ENCODE assay signal across 9 mouse cellular contexts in the genomic region with DNA sequence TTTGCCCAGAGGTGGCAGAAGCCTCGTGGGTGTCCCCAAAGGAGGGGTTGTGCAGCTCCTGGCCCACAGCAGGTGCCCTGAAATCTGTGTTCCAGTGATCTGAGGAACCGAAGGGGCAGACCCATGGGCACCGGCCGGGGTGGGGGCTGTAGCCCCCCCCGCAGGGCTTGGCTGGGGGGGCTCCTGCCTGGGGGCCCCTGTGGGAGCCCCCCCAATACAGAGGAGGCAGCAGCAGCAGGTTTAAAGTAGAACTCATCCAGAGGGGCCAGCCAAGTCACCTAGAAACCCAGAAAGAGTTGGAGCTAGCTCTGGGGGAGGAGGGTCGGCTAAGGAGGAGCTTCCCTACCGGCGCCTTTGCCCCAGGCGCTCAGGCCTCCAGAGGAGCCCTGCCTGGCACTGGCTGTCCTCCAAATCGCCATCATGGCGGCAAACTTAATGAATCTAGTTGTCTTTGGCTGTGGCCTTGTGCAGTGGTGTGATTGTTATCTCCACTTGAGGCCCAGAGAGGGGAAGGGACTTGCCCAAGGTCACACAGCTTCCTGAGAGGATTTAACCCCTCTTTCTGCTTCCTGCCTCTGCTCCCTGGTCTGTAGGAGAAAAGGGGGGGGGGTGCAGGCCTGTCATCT. TPM values are rescaled to one million over a fixed set of nuclear protein-coding genes. Genes with fewer than 3 reads are reported as not detected.
DNase-seq lines count a peak whose midpoint lies in the region; ATAC-seq and TF ChIP-seq lines count a peak whose summit lies in the region.
"Had no signal": no experiment of that assay in that cellular context is flagged by ENCODE, and none has a peak within 500 bp of the region (broad histone marks: within the 10 kb centered on the region; RNA-seq: fewer than 3 reads in every experiment).

No protein-coding gene starts in this region.

- H3K4me1 ChIP-seq in hindbrain, embryonic 10.5 days (replicated peaks), result peaks cover 65% of the 10 kb centered on the region
- peaks cover 5% of the 10 kb centered on the region for H3K4me1 ChIP-seq in hindbrain, embryonic 11.5 days (replicated peaks; ENCODE audit: control insufficient read depth, insufficient read depth, low read length)
- peaks cover 81% of the 10 kb centered on the region for H3K4me1 ChIP-seq in G1E (ENCODE audit: insufficient read depth, low read depth, low read length)
- peaks cover 34% of the 10 kb centered on the region for H3K4me1 ChIP-seq in forebrain, embryonic 12.5 days
- peaks cover 42% of the 10 kb centered on the region for H3K4me1 ChIP-seq in liver, embryonic 16.5 days (ENCODE audit: control insufficient read depth, low read depth, low read length)
- H3K4me1 ChIP-seq in thymus, adult 2 months (replicated peaks; ENCODE audit: control insufficient read depth, insufficient read depth, low read length), result peaks cover 30% of the 10 kb centered on the region

- TF ChIP-seq POLR2A in thymus, adult 2 months (IDR thresholded peaks at IDR 0.05; ENCODE audit: control insufficient read depth, extremely low read depth, insufficient read depth, low read length, poor library complexity), result no peak

- peaks cover 9% of the 10 kb centered on the region for H3K36me3 ChIP-seq in hindbrain, embryonic 10.5 days
- H3K36me3 ChIP-seq in hindbrain, embryonic 11.5 days (ENCODE audit: control insufficient read depth, insufficient read depth, low read length), result no peaks in the 10 kb centered on the region
- H3K36me3 ChIP-seq in G1E (replicated peaks), result peaks cover 18% of the 10 kb centered on the region
- no peaks in the 10 kb centered on the region for H3K36me3 ChIP-seq in forebrain, embryonic 12.5 days (replicated peaks)
- no peaks in the 10 kb centered on the region for H3K36me3 ChIP-seq in liver, embryonic 16.5 days (ENCODE audit: control insufficient read depth, insufficient read depth)
- H3K36me3 ChIP-seq in thymus, adult 2 months (ENCODE audit: control insufficient read depth, insufficient read depth, low read length), result no peaks in the 10 kb centered on the region

- 18% methylated on average over 11 of the region's 11 CpGs for WGBS in hindbrain, embryonic 10.5 days
- 22% methylated on average over 9 of the region's 11 CpGs for WGBS in hindbrain, embryonic 11.5 days
- 13% methylated on average over 11 of the region's 11 CpGs for WGBS in forebrain, embryonic 12.5 days
- 27% methylated on average over 11 of the region's 11 CpGs for WGBS in liver, embryonic 16.5 days (ENCODE audit: insufficient replicate concordance)
- 51% methylated on average over 11 of the region's 11 CpGs for WGBS in thymus, adult 2 months

- intact Hi-C loops in gastrocnemius, postnatal 14 days (cut with DNase I; ENCODE audit: low total_unique reads), result no loop called here

- no peak for DNase-seq in hindbrain, embryonic 10.5 days (ENCODE audit: low spot score)
- no peak for DNase-seq in hindbrain, embryonic 11.5 days (ENCODE audit: low spot score)
- DNase-seq in G1E (ENCODE audit: low spot score), result peak; percentile 28
- no peak for DNase-seq in gastrocnemius, postnatal 14 days
- no peak for DNase-seq in spleen, adult 12 weeks (ENCODE audit: low spot score)
- DNase-seq in thymus, adult 2 months, result no peak

- peaks cover 57% of the 10 kb centered on the region for H3K27me3 ChIP-seq in hindbrain, embryonic 10.5 days (ENCODE audit: insufficient read depth, poor library complexity, severe bottlenecking)
- H3K27me3 ChIP-seq in hindbrain, embryonic 11.5 days (ENCODE audit: control insufficient read depth, insufficient read depth, low read length), result peaks cover 8% of the 10 kb centered on the region
- H3K27me3 ChIP-seq in G1E (ENCODE audit: insufficient read depth, low read length), result no peaks in the 10 kb centered on the region
- peaks cover 46% of the 10 kb centered on the region for H3K27me3 ChIP-seq in forebrain, embryonic 12.5 days
- peaks cover 5% of the 10 kb centered on the region for H3K27me3 ChIP-seq in liver, embryonic 16.5 days (ENCODE audit: control insufficient read depth, insufficient read depth, low read depth, low read length)
- H3K27me3 ChIP-seq in thymus, adult 2 months (ENCODE audit: control insufficient read depth, insufficient read depth, low read length), result no peaks in the 10 kb centered on the region

- H3K9me3 ChIP-seq in hindbrain, embryonic 10.5 days, result no peaks in the 10 kb centered on the region
- no peaks in the 10 kb centered on the region for H3K9me3 ChIP-seq in hindbrain, embryonic 11.5 days (ENCODE audit: control insufficient read depth, low read length)
- H3K9me3 ChIP-seq in G1E (replicated peaks), result no peaks in the 10 kb centered on the region
- H3K9me3 ChIP-seq in forebrain, embryonic 12.5 days, result no peaks in the 10 kb centered on the region
- no peaks in the 10 kb centered on the region for H3K9me3 ChIP-seq in liver, embryonic 16.5 days (replicated peaks; ENCODE audit: control insufficient read depth, low read length)

- H3K9ac ChIP-seq in hindbrain, embryonic 11.5 days (ENCODE audit: low read depth, low read length), result no peak overlapping the region
- H3K9ac ChIP-seq in forebrain, embryonic 12.5 days, result peak overlapping the region; percentile 44
- H3K9ac ChIP-seq in liver, embryonic 16.5 days (ENCODE audit: low read depth, low read length), result peak overlapping the region; percentile 42

- peak overlapping the region; percentile 86 for H3K27ac ChIP-seq in hindbrain, embryonic 10.5 days
- H3K27ac ChIP-seq in hindbrain, embryonic 11.5 days (ENCODE audit: low read depth, low read length), result no peak overlapping the region
- peak overlapping the region; percentile 56; the same call in 1 of the 2 replicates for H3K27ac ChIP-seq in forebrain, embryonic 12.5 days
- H3K27ac ChIP-seq in liver, embryonic 16.5 days (ENCODE audit: low read length), result no peak overlapping the region
- H3K27ac ChIP-seq in thymus, adult 2 months (ENCODE audit: control insufficient read depth, insufficient read depth, low read length), result no peak overlapping the region
- H3K27ac ChIP-seq: macrophage had no signal

- H3K4me3 ChIP-seq in hindbrain, embryonic 10.5 days, result peak overlapping the region; percentile 65
- H3K4me3 ChIP-seq in hindbrain, embryonic 11.5 days (ENCODE audit: low read depth, low read length), result no peak overlapping the region
- peak overlapping the region; percentile 80; the same call in 1 of the 2 replicates for H3K4me3 ChIP-seq in G1E (ENCODE audit: low read depth, low read length)
- no peak overlapping the region for H3K4me3 ChIP-seq in forebrain, embryonic 12.5 days (replicated peaks)
- H3K4me3 ChIP-seq in liver, embryonic 16.5 days (ENCODE audit: low read depth, low read length), result peak overlapping the region; percentile 70
- no peak overlapping the region for H3K4me3 ChIP-seq in thymus, adult 2 months (ENCODE audit: control insufficient read depth, insufficient read depth, low read length)

- no peak overlapping the region for H3K4me2 ChIP-seq in hindbrain, embryonic 11.5 days (replicated peaks; ENCODE audit: low read depth, low read length)
- peak overlapping the region; percentile 57 for H3K4me2 ChIP-seq in forebrain, embryonic 12.5 days
- peak overlapping the region; percentile 93 for H3K4me2 ChIP-seq in liver, embryonic 16.5 days (ENCODE audit: low read depth, low read length)

- ATAC-seq in hindbrain, embryonic 11.5 days (ENCODE audit: low FRiP score), result no peak
- no peak for ATAC-seq in G1E (ENCODE audit: extremely low read depth, insufficient number of reproducible peaks, low FRiP score, poor library complexity, severe bottlenecking)
- ATAC-seq in forebrain, embryonic 12.5 days (ENCODE audit: low FRiP score), result no peak
- ATAC-seq in liver, embryonic 16.5 days (ENCODE audit: low read depth), result no peak

- TF ChIP-seq CTCF in G1E (IDR thresholded peaks at IDR 0.05; ENCODE audit: low read depth, low read length), result no peak
- no peak for TF ChIP-seq CTCF in thymus, adult 2 months (IDR thresholded peaks at IDR 0.05; ENCODE audit: borderline replicate concordance, control insufficient read depth, extremely low read depth, insufficient read depth, low read length, poor library complexity)

RNA-seq across cellular contexts. Expression of gene Ppp1r14b, which starts 4.2 kb away (rescaled TPM):
- 157 and 186 TPM in 2 replicates for polyA plus RNA-seq in hindbrain, embryonic 10.5 days (2016; fragmentation: Nextera tagmentation; extraction: Ambion mirVana)
- 180 and 249 TPM in 2 replicates for polyA plus RNA-seq in hindbrain, embryonic 11.5 days (2014; fragmentation: Nextera tagmentation; extraction: Ambion mirVana)
- total RNA-seq in G1E (2014; fragmentation: Nextera tagmentation) (74.0 and 111 TPM in 2 replicates), G1E (2017) (141 and 168 TPM in 2 replicates)
- 281 and 350 TPM in 2 replicates for polyA plus RNA-seq in G1E (2012)
- 237 and 333 TPM in 2 replicates for polyA plus RNA-seq in forebrain, embryonic 12.5 days (2016; fragmentation: Nextera tagmentation; extraction: Ambion mirVana)
- polyA plus RNA-seq in liver, embryonic 16.5 days (2015; fragmentation: Nextera tagmentation; extraction: Ambion mirVana), result 15.9 and 17.4 TPM in 2 replicates
- total RNA-seq in gastrocnemius, postnatal 14 days (2021), result 100 to 1,000 TPM; 139 to 184 TPM
- 337 and 340 TPM in 2 replicates for polyA plus RNA-seq in thymus, adult 2 months (2012; rRNA removed)

RNA-seq across cellular contexts. Expression of gene Plcb3, which starts 5.7 kb away (rescaled TPM):
- 22.3 and 28.3 TPM in 2 replicates for polyA plus RNA-seq in hindbrain, embryonic 10.5 days (2016; fragmentation: Nextera tagmentation; extraction: Ambion mirVana)
- polyA plus RNA-seq in hindbrain, embryonic 11.5 days (2014; fragmentation: Nextera tagmentation; extraction: Ambion mirVana), result 14.6 and 14.8 TPM in 2 replicates
- total RNA-seq in G1E (2014; fragmentation: Nextera tagmentation) (12.5 and 14.1 TPM in 2 replicates), G1E (2017) (9.9 and 10.6 TPM in 2 replicates)
- 21.0 and 22.2 TPM in 2 replicates for polyA plus RNA-seq in G1E (2012)
- 22.4 and 24.3 TPM in 2 replicates for polyA plus RNA-seq in forebrain, embryonic 12.5 days (2016; fragmentation: Nextera tagmentation; extraction: Ambion mirVana)
- polyA plus RNA-seq in liver, embryonic 16.5 days (2015; fragmentation: Nextera tagmentation; extraction: Ambion mirVana), result 4.8 and 6.6 TPM in 2 replicates
- 10 to 100 TPM; 10.9 to 11.6 TPM for total RNA-seq in gastrocnemius, postnatal 14 days (2021)
- 27.2 and 35.5 TPM in 2 replicates for polyA plus RNA-seq in thymus, adult 2 months (2012; rRNA removed)

RNA-seq across cellular contexts. Expression of gene Fkbp2, which starts 9.7 kb away (rescaled TPM):
- 119 and 121 TPM in 2 replicates for polyA plus RNA-seq in hindbrain, embryonic 10.5 days (2016; fragmentation: Nextera tagmentation; extraction: Ambion mirVana)
- polyA plus RNA-seq in hindbrain, embryonic 11.5 days (2014; fragmentation: Nextera tagmentation; extraction: Ambion mirVana), result 73.7 and 79.3 TPM in 2 replicates
- total RNA-seq in G1E (2014; fragmentation: Nextera tagmentation), result 72.6 and 120 TPM in 2 replicates
- 58.8 and 72.0 TPM in 2 replicates for total RNA-seq in G1E (2017)
- 170 and 201 TPM in 2 replicates for polyA plus RNA-seq in G1E (2012)
- 76.9 and 79.8 TPM in 2 replicates for polyA plus RNA-seq in forebrain, embryonic 12.5 days (2016; fragmentation: Nextera tagmentation; extraction: Ambion mirVana)
- polyA plus RNA-seq in liver, embryonic 16.5 days (2015; fragmentation: Nextera tagmentation; extraction: Ambion mirVana), result 91.1 and 101 TPM in 2 replicates
- total RNA-seq in gastrocnemius, postnatal 14 days (2021), result 10 to 100 TPM; 13.0 to 13.7 TPM
- polyA plus RNA-seq in thymus, adult 2 months (2012; rRNA removed), result 33.2 and 39.4 TPM in 2 replicates

RNA-seq across cellular contexts. Expression of gene Vegfb, which starts 16.9 kb away (rescaled TPM):
- 35.6 and 36.2 TPM in 2 replicates for polyA plus RNA-seq in hindbrain, embryonic 10.5 days (2016; fragmentation: Nextera tagmentation; extraction: Ambion mirVana)
- polyA plus RNA-seq in hindbrain, embryonic 11.5 days (2014; fragmentation: Nextera tagmentation; extraction: Ambion mirVana), result 21.4 TPM in 2 replicates
- total RNA-seq in G1E (2014; fragmentation: Nextera tagmentation) (29.6 and 41.0 TPM in 2 replicates), G1E (2017) (18.5 and 20.2 TPM in 2 replicates)
- 92.6 and 118 TPM in 2 replicates for polyA plus RNA-seq in G1E (2012)
- polyA plus RNA-seq in forebrain, embryonic 12.5 days (2016; fragmentation: Nextera tagmentation; extraction: Ambion mirVana), result 40.0 and 42.1 TPM in 2 replicates
- polyA plus RNA-seq in liver, embryonic 16.5 days (2015; fragmentation: Nextera tagmentation; extraction: Ambion mirVana), result 7.7 and 10.5 TPM in 2 replicates
- 100 to 1,000 TPM in 1 of 2 experiments, 10 to 100 TPM in 1; 90.8 to 118 TPM for total RNA-seq in gastrocnemius, postnatal 14 days (2021)
- 38.4 and 38.8 TPM in 2 replicates for polyA plus RNA-seq in thymus, adult 2 months (2012; rRNA removed)

RNA-seq across cellular contexts. Expression of gene Dnajc4, which starts 21.8 kb away (rescaled TPM):
- polyA plus RNA-seq in hindbrain, embryonic 10.5 days (2016; fragmentation: Nextera tagmentation; extraction: Ambion mirVana), result 18.7 and 23.3 TPM in 2 replicates
- 18.8 and 22.5 TPM in 2 replicates for polyA plus RNA-seq in hindbrain, embryonic 11.5 days (2014; fragmentation: Nextera tagmentation; extraction: Ambion mirVana)
- total RNA-seq in G1E (2014; fragmentation: Nextera tagmentation) (29.4 and 29.5 TPM in 2 replicates), G1E (2017) (11.6 and 14.4 TPM in 2 replicates)
- 23.9 and 24.3 TPM in 2 replicates for polyA plus RNA-seq in G1E (2012)
- 15.0 and 18.8 TPM in 2 replicates for polyA plus RNA-seq in forebrain, embryonic 12.5 days (2016; fragmentation: Nextera tagmentation; extraction: Ambion mirVana)
- polyA plus RNA-seq in liver, embryonic 16.5 days (2015; fragmentation: Nextera tagmentation; extraction: Ambion mirVana), result 9.9 and 10.5 TPM in 2 replicates
- 10 to 100 TPM; 30.7 to 32.4 TPM for total RNA-seq in gastrocnemius, postnatal 14 days (2021)
- polyA plus RNA-seq in thymus, adult 2 months (2012; rRNA removed), result 28.0 and 31.6 TPM in 2 replicates

Comparison
In these comparisons a context has a peak if more than half of its experiments do, and no peak if none do; other contexts are left out.
1. H3K27ac ChIP-seq: peak in hindbrain, embryonic 10.5 days (single experiment) and forebrain, embryonic 12.5 days (single experiment); none in hindbrain, embryonic 11.5 days (single experiment), liver, embryonic 16.5 days (single experiment) and thymus, adult 2 months (single experiment).
2. H3K4me3 ChIP-seq: peak in hindbrain, embryonic 10.5 days (single experiment), G1E (single experiment) and liver, embryonic 16.5 days (single experiment); none in hindbrain, embryonic 11.5 days (single experiment), forebrain, embryonic 12.5 days (single experiment) and thymus, adult 2 months (single experiment).